Mouse (Mus musculus): ENCODE measurements around the gene Megf11. TPM values are rescaled to one million over a fixed set of nuclear protein-coding genes. Genes with fewer than 3 reads are reported as not detected.
A peak's percentile ranks its signal among the peaks of the same experiment; 100 is the strongest.

Megf11 gene
- total RNA-seq, 2 experiments from 2014 or later = 15.9 to 17.9 TPM

- DNase-seq (ENCODE audit: low spot score in 2 of 2) = no peak
Measured at GRCm38 (mm10) chr9:64519921-64520746, 134.7 kb downstream of the Megf11 start.

DNA sequence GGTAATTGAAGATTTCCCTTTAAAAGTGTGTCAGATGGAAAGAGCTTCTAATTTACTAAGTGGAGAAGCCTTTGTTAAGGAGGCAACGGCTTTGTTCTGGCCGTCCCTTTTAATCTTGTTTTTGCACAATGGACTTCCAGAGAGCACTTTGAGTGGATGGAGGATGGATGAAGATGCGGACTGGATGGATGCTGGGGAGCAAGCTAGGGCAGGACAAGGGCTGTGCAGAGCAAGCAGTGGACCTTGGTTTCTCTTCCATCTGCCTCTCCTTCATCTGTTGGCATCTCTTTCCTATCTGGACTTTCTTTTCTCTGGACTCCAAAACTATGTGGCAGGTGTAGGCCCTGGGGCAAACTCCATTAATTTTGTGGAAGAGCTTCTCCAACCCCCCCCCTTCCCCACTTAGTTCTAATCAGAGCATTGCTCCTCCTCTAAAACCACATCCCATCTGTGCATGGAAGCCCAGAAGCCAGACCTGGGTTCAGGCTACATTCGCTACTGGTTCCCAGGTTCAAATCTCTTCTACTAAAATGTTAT, 135.4 kb downstream of the Megf11 start:
- no peak for DNase-seq (ENCODE audit: low spot score in 2 of 2)

DNA sequence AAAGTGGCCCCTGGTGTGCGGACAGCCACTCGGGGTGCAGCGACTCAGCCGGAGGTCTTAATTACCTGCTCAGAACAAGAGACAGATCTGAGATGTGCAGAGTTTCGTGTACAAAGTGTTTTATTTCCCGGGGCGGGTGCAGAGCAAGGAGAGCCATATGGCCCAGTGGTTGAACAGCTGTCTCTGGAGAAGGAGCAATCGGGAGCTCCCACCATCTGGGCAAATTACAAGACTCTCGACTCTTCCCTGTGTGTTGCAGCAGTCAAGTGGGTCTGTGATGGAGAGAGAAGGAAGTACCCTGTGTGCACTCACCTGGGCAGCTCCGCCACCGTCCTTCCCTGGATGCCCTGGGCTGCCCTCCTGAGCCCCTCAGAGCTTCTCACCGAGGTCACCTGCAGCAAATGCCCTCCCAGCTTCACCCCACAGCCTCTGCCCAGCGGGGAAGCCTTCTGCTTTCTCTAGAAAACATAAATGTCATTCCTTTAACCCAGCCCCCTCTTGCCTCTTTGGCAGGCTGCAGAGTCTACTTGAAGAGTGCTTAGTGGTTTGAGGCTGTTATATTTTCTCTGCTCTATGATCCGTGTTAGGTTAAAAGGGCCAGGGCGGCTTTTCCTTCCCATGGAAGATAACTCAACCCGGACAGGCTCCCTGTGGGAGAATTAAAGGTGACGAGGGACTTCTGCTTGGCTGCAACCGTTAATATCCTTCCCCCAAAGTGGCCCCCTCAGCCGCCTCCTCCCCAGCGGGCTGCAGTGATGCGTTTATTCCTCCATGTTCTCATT, 138.0 kb downstream of the Megf11 start:
- no peak for DNase-seq (ENCODE audit: low spot score in 2 of 2)

- DNase-seq (ENCODE audit: low spot score in 2 of 2) = peak in 1 of 2 experiments; percentile 27
Measured at GRCm38 (mm10) chr9:64528061-64528460, 142.6 kb downstream of the Megf11 start.

GRCm38 (mm10) chr9:64528595-64528994, 143.2 kb downstream of the Megf11 start:
- no peak for DNase-seq (ENCODE audit: low spot score in 2 of 2)

DNA sequence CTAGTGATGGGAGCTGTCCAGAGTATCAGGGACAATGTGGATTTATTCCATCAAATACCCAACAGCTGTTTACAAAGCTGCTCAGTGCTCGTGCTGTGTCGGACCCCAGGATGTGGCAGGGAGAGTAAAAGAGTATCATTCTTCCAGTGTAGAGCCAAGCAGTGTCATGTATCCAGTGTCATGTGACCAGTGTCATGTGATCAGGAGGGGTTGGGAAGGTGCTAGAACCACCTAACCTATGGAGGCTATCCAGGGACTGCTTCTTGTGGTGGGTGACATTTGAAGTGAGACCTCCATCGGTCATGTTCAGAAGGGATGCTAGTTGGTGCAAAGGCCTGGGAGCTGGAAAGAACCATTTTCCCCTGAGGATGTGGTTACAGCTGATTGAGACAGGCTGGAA, 146.5 kb downstream of the Megf11 start:
- no peak for DNase-seq (ENCODE audit: low spot score in 2 of 2)

DNA sequence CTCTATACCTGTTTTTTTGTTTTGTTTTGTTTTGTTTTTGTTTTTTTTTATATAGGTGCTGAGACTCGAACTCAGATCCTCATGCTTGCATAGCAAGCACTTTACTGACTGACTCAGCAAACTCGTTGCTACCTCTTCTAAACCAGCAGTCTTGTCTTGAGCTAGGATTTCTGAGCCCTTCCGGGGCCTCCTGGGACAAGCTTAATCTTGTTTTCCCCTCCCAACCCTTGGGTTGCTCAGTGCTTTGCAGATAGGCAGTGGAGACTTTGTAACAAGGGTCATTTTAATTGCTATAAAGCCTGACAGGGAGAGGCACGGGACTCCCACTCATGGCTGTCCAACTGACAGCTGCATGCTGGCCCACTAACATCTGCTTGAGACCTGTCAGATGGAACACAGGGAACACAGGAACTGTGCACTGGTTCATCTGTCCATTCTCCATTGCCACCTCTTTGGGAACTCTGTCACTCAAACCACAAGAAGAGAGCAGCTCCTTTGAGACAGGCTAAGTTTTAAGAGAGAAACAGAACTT, 147.4 kb downstream of the Megf11 start:
- no peak for DNase-seq (ENCODE audit: low spot score in 2 of 2)

GRCm38 (mm10) chr9:64533488-64534119, 148.2 kb downstream of the Megf11 start:
- DNase-seq (ENCODE audit: low spot score in 2 of 2) = peak; percentile 53 to 59

DNA sequence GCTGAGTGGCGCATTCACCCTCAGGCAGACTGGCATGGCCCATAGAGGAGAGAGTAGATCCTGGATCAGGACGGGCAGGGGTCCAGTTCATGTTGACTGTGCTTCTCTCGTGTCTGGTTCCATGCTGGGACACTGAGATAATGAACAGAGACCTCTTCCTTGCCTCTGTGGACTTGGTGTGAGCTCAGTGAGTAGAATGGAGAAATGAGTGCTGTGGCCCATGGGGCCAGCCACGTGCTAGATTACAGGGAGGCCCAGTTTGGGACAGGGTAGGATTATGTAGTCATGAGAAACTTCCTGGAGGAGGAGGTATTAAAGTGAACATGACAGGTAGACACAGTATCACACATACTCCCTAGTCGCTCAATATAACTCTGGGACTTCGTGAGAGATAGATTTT, 148.9 kb downstream of the Megf11 start:
- no peak for DNase-seq (ENCODE audit: low spot score in 2 of 2)

DNA sequence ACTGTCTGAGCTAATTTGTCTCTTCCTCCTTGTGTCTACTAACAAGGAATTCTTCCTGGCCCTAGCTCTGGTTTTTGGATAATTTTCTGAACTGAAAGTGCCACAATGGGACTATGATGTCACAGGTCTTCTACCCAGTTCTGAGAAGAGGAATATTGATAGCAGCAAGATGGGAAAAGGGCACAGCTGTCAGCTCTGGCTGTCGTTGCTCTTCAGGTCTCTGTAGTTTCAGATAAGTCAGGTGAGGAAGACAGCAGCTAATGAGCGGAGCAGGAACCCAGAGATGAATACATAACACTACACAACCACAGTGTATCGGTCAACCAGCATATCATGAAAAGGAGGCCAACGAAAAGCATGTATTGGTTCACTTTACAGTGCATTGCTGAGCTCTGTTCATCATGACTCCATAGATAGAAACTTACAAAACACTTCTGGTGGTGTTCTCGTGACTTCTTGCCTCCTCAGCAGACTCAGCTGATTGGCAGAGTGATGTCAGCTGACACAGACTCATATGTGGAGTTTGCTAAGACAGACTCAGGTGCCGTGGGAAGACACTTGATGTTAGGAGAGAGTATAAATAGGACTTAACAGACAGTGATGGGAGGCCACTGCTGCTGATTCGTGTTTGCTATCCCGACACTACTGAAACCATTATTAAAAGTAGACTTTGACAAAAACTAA, 149.6 kb downstream of the Megf11 start:
- no peak for DNase-seq (ENCODE audit: low spot score in 2 of 2)

GRCm38 (mm10) chr9:64537821-64538220, 152.4 kb downstream of the Megf11 start:
- DNase-seq (ENCODE audit: low spot score in 2 of 2) = no peak

DNA sequence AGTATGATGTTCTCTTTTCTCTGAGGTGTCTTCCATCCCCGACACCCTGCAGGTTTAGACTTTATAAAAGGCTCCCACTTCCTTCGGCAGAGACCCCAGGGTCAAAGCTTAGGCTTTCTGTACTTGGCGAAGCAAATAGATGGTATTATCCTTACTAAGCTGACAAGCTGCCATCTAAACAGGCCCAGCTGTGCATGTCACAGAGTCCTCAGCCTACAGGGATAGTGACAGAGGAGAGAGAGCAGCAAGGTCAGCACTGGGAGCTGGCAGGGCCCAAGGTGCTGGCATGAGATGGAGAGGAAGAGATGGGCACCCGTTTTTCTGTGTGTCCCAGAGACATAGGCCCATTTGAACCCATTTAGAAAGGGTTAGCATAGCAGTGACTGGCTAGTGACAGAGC, 156.8 kb downstream of the Megf11 start:
- no peak for DNase-seq (ENCODE audit: low spot score in 2 of 2)

DNA sequence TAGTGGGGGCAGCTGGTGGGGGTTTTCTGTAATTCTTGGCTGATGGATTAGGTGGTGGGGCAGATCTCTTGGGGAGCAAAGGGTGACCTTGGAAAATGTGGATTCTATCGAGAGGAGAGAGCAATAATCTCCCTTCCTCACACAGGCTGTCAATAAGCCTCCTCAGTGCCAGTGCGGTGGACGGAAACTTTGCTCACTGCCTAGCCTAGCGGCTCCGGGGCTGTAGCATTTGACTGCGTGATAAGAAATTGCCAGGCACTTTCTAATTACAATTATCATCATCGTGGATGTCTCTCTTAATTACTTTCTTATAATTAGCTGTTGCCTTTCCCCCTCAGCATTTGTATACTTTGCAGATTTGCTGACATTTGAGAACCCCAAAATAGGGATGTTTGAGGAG, 157.7 kb downstream of the Megf11 start:
- no peak for DNase-seq (ENCODE audit: low spot score in 2 of 2)

GRCm38 (mm10) chr9:64546344-64546991, 161.0 kb downstream of the Megf11 start:
- DNase-seq (ENCODE audit: low spot score in 2 of 2) = no peak

DNA sequence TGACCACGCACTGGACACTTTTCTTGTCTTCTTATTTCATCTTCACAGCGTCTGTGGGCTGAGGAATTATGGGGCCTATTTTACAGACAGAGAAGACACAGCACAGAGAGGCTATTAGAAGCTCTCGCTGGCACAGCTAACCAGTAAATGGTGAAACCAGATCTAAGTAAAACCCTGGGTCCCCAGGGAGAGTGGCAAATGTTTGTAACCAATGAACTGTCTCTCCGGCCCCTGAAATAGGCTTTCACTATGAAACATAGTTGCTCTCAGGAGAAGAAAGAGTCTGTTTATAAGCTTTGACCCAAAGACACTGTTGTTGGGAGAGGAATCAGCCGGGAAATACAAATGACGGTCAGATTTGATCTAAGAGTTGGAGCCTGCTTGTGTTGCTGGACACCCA, 162.9 kb downstream of the Megf11 start:
- no peak for DNase-seq (ENCODE audit: low spot score in 2 of 2)

DNA sequence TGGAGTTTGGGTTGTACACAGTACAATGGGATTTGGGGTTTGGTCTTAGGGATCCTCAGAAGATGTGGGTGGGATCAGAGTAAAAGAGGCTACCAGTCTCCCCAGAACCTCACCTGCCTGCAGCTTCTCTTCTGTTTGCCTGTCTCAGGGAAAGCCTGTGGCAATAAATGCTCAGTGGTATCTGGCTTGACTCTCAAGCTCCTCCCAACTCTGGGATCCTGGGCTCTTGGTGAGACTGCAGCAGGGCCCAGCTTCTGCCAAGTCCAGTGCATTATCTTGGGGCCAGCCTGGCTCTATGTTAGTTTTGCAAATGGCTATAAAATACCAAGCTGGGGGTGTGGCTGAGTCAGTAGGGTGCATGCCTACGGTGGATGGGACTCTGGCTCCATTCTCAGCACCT, 165.9 kb downstream of the Megf11 start:
- DNase-seq (ENCODE audit: low spot score in 2 of 2) = no peak

- no peak for DNase-seq (ENCODE audit: low spot score in 2 of 2)
Measured at GRCm38 (mm10) chr9:64552046-64552445, 166.6 kb downstream of the Megf11 start.

- DNase-seq (ENCODE audit: low spot score in 2 of 2) = no peak
Measured at GRCm38 (mm10) chr9:64553441-64553840, 168.0 kb downstream of the Megf11 start.

DNA sequence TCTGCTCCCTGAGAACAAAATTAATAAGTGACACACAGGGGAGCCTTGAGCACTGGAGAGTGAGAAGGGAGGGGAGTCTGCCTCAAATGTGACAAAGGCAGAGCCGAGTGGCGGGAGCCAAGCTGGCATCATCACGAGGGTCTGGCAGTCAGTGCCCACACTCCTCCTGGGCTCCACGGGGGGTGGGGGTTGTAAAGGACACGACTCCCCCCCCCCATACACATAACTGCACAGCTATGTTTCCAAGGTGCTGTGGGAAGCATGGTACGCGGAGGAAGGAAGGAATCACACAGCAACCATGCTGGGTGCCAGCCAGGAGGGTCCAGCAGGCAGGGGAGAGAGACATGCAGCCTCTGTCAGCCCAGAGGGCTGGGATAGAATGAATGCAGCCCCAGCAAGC, 170.2 kb downstream of the Megf11 start:
- DNase-seq (ENCODE audit: low spot score in 2 of 2) = no peak

GRCm38 (mm10) chr9:64557110-64557745, 171.8 kb downstream of the Megf11 start:
- DNase-seq (ENCODE audit: low spot score in 2 of 2) = no peak

Data from layer of hippocampus, postnatal 10 days (tissue).